Mouse (Mus musculus) 3134 (cell line): ENCODE data around the gene Gm281.
"Not testable (repeated sequence)": the region's sequence is repeated elsewhere in the genome, so short reads cannot be mapped to it uniquely, and the experiment has no call there.

Experiments
- DNase-seq: peaks from one replicate; pipeline ENCODE4 v3.0.0-alpha.2; 2011; ENCODE audit warnings: low spot score; ENCODE audit not compliant: insufficient read length; ENCODE audit errors: extremely low read depth

Gm281 gene

GRCm38 (mm10) chr14:13914387-13915082, at the start of gene Gm281:
Gene Gm281 (minus strand): TSS chr14:13914478.
- DNase-seq: no peak

DNA sequence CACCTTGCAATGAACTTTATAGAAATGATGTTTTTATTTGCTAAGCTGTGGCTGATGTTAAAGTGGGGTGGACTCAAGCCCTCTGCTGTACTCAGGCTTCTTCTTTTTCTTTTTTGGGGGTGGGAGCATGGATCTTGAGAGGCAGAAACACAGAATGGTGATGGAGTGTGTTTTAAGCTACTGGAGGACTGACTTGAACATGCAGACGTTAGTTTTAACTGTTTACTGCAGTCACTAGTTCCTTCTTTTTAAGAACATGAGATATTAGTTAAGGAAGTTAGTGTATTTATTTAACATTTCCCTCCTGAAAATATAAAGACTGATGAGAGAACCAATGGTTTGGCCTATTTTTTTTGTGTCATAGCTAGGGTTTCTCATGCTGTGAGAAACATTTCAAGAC, 49.2 kb upstream of the Gm281 start:
- no peak for DNase-seq

GRCm38 (mm10) chr14:13962476-13962875, 48.2 kb upstream of the Gm281 start:
- DNase-seq: no peak

GRCm38 (mm10) chr14:13961401-13962112, 47.3 kb upstream of the Gm281 start, which contains the start of the genes Atxn7 and Thoc7:
Gene Atxn7 (plus strand): TSS chr14:13961440.
Gene Thoc7 (minus strand): TSS chr14:13961852.
- peak; percentile 60 for DNase-seq

GRCm38 (mm10) chr14:13960482-13961325, 46.4 kb upstream of the Gm281 start:
- DNase-seq: peak; percentile 64

- peak; percentile 45 for DNase-seq
Measured at GRCm38 (mm10) chr14:13960079-13960478, 45.8 kb upstream of the Gm281 start.

DNA sequence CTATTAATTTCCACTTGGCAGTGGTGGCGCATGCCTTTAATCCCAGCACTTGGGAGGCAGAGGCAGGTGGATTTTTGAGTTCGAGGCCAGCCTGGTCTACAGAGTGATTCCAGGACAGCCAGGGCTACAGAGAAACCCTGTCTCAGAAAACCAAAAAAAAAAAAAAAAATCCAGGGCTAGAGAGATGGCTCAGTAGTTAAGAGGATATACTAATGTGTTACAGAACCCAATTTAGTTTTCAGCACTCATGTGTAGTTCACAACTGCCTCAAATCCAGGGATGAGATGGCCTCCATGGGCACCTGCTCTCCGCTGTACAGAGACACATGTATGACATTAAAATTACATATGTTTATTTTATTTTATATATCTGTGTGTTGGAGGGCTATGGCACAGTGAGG, 37.9 kb upstream of the Gm281 start:
- DNase-seq: not testable (repeated sequence)

DNA sequence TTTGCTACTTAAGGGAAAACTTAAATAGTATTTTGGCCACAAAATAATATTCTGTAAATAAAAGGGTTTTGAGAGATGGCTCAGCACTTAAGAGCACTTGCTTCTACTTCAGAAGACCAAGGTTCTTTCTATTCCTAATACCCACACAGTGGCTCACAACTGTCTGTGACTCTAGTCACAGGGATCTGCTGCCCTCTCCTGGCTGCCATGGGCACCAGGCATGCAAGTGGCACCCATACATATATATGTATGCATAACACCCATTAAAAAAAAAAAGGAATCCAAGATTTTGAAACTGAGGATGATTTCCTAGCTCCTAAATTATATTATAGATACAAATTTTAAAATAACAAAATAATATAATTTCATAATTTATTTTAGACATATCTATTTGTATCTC, 36.1 kb upstream of the Gm281 start:
- DNase-seq: no peak

DNA sequence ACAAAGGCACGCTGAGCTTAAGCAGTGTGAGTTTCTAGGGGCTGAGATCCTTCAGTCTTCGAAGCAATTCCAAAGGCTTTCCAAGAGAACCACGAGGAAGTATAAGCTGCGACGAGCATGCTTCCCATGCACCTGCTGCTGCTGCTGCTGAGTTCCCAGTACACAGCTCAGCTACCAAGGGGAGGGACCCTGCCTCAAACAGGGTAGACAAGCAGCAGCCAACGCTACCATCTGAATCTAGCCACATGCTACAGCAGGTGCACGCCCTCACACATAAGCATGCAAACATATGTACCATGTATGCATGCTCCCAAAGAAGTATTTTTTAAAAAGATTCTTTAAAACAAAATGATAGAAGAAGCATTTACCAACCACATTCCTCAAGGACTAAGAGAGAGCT, 34.1 kb upstream of the Gm281 start:
- DNase-seq: no peak

DNA sequence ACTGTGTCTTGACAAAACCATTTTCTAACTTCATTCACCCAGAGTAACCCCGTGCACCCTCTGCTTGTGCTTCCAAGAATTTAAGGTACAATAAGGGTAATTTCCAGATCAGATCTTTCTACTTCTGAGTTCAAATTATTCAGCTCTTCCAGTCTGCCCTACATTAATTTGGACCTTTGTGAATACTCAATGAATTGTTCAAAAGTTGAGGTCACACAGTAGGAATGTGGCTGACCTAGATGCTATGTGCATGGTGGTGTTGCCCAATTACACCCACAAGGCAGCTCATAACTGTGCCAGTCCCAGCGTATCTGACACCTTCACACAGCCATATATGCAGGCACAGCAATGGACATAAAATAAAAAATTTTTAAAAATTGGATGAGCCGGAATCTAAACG, 30.4 kb upstream of the Gm281 start:
- no peak for DNase-seq

- no peak for DNase-seq
Measured at GRCm38 (mm10) chr14:13934052-13934371, 19.7 kb upstream of the Gm281 start.

- DNase-seq: no peak
Measured at GRCm38 (mm10) chr14:13933290-13934051, 19.2 kb upstream of the Gm281 start.

DNA sequence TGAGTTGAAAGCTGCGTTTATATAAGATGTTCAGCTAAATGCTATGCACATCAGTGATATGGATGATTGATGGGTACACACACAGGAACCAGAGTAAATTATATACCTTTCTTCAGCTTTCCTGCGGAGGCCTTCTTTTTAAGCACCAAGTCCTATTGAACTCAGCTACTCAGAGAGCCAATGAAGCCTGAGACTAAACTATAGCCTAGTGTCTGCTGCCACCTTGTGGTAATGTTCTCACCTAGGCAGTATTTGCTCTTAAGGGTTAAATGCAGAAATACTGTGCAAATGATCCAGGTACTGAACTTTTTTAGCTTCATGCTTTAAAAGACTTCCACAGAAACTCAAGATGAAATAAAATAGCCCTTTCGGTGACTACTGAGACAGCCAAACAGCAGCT, 3.4 kb upstream of the Gm281 start:
- DNase-seq: peak; percentile 16

- no peak for DNase-seq
Measured at GRCm38 (mm10) chr14:13917208-13917607, 2.9 kb upstream of the Gm281 start.

DNA sequence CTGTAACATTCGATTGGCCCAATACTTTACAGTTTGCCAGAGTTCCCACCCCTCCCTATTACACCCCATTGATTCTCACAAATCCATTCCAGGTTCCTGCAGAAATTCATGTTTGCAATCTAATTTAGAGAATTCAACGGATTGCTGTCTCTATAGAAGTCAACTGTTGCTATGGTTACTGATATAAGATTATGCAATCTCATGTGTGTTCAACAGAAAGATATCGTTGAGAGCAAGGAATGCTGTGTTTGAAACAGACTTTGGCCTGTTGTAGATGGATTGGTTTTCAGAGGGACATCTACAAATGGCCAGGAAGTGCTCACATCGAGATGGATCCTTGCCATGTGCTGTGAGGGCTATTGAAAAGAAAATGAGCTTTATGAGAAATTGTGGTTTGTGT, 929 bp upstream of the Gm281 start:
- DNase-seq: no peak

GRCm38 (mm10) chr14:13910148-13910547, 4.1 kb downstream of the Gm281 start:
- DNase-seq: no peak

DNA sequence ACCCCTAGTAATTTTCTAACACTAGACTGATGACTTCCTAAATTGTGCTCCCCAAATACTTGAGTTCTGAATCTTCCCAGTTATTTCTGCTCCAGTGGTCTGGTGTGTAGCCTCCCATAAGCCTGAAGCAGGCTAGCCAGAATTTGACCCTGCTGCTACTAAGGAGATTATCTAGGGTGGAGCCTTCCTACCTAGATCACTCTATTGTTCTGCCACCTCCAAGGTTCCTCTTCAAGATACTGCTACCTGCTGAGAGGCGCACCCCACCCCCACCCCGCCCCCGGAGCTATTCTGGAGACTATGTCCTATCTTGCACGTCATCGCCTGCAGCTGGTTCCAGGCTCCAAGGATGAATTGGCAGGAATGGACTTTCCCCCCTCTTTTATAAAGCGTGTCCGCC, 7.1 kb downstream of the Gm281 start:
- no peak for DNase-seq

DNA sequence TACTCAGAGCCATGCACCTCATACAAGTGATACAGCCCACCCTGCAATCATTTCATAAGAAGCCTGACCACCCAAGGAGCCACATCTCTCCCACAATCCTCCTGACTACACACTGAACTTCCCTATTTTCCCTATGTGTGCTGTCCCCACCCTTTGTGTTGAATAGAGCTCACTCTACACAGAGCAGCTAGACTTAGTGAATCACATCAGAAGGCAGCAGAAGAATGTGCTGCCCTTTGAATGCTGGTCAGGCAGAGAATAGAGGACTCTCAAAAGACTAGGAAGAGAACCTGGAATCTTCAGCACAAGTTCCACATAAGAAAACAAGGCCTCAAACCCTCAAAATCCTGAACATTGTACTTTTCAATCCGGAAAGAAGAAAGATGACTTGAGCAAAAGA, 7.8 kb downstream of the Gm281 start:
- no peak for DNase-seq

- DNase-seq: peak; percentile 30
Measured at GRCm38 (mm10) chr14:13901611-13902067, 12.6 kb downstream of the Gm281 start.

DNA sequence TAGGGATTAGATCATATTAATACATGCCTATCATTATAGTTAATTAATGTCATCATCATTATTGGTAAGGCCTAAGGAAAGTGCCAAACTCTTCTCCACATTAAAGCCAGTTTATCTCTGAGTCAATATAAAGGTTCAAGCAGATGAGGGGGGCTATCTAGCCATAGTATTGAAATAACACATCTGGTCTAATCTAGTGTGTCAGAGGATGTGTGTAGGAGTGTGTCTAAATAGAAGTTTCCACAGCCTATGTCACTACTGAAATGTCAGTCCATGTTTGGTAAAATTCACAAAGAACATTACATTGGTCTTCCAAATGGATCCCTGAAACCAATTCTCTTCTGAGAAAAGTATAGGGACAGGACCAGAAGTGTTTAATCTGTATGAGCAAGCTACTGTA, 19.1 kb downstream of the Gm281 start:
- no peak for DNase-seq

- DNase-seq: no peak
Measured at GRCm38 (mm10) chr14:13893748-13894147, 20.5 kb downstream of the Gm281 start.
